Mouse (Mus musculus): ENCODE data around the gene Egln3. TPM values are rescaled to one million over a fixed set of nuclear protein-coding genes. Genes with fewer than 3 reads are reported as not detected.
A peak's percentile ranks its signal among the peaks of the same experiment; 100 is the strongest.

The Egln3 gene
- polyA plus RNA-seq, 1 experiment from 2014 or later = 48.1 TPM

DNA sequence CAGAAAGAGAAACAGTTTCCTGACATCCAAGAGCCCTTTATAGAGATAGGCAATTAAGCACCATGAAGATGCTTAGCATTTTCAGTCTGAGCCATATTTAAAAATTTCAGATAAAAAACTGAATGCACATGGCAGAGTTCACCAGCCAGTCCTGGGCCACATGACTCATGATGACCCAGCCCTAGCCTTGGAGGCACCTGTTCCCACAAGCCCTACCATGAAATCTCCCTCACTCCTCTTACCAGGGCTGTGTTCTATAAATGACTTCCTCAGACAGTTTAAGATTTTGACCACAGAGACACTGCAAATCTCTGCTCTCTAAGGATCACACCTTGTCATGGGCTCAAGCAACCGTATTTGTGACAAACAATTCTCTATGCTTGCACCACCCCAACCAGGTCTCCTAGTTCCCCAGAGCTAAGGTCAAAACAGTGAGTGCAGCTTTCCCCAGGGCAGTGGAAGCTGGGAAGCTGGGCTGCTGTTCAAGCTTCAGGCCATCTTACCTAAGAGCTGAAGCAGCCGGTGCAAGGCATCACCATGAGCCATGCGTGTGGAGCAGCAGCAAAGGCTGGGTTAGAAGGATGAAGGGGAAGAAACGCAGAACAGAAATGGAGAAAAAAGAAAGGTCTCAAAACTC is 5.3 kb downstream of the Egln3 start:
- Histone ChIP-seq H3K9me3 (ENCODE audit: control insufficient read depth, low read length) (no peaks in the 10 kb centered on the region), H3K4me3 (ENCODE audit: low read depth, low read length) (no peak overlapping the region), H3K4me1 (replicated peaks; ENCODE audit: control insufficient read depth, insufficient read depth, low read length) (peaks cover 36% of the 10 kb centered on the region), H3K4me2 (ENCODE audit: low read length) (peak overlapping the region; percentile 39), H3K9ac (ENCODE audit: low read length) (no peak overlapping the region), H3K36me3 (ENCODE audit: control insufficient read depth, insufficient read depth, low read length) (no peaks in the 10 kb centered on the region), H3K27ac (ENCODE audit: low read depth) (no peak overlapping the region), H3K27me3 (replicated peaks; ENCODE audit: control insufficient read depth, insufficient read depth, low read length) (no peaks in the 10 kb centered on the region)
- WGBS = 78% methylated on average over 4 of the region's 4 CpGs
- no peak for DNase-seq (ENCODE audit: low spot score)
- no peak for ATAC-seq (replicated peaks; ENCODE audit: low FRiP score, low TSS enrichment, low read depth)

DNA sequence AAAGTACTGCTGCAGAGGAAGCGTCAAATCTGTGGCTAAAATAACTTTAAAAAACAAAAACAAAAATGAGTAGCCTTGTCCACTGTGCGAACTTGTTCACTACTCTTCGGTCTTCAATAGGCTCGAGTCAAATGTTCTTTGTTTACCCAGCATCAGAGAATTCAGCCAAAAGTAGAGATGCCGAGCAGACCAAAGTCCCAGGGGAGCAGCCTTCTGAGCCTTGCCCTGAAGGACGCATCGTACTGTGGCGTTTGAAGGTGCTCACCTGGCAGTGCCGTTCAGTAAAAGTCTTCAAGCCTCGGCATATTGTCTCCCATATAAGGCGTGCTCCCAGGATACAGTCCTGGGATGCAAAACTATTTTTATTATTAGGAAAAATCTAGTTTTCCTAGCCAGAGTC is 5.8 kb downstream of the Egln3 start:
- 0 out of 2 replicates have a peak, but pooled peaks have one; percentile 12 for ATAC-seq (replicated peaks; ENCODE audit: low FRiP score, low TSS enrichment, low read depth)
- Histone ChIP-seq H3K4me1 (replicated peaks; ENCODE audit: control insufficient read depth, insufficient read depth, low read length) (peaks cover 42% of the 10 kb centered on the region), H3K9me3 (ENCODE audit: control insufficient read depth, low read length) (no peaks in the 10 kb centered on the region), H3K9ac (ENCODE audit: low read length) (no peak overlapping the region), H3K4me2 (ENCODE audit: low read length) (peak overlapping the region; percentile 39), H3K36me3 (ENCODE audit: control insufficient read depth, insufficient read depth, low read length) (no peaks in the 10 kb centered on the region), H3K4me3 (ENCODE audit: low read depth, low read length) (peak overlapping the region; percentile 6; the same call in 1 of the 2 replicates), H3K27me3 (replicated peaks; ENCODE audit: control insufficient read depth, insufficient read depth, low read length) (no peaks in the 10 kb centered on the region), H3K27ac (ENCODE audit: low read depth) (no peak overlapping the region)
- no peak for DNase-seq (ENCODE audit: low spot score)
- 43% methylated on average over 11 of the region's 11 CpGs for WGBS

DNA sequence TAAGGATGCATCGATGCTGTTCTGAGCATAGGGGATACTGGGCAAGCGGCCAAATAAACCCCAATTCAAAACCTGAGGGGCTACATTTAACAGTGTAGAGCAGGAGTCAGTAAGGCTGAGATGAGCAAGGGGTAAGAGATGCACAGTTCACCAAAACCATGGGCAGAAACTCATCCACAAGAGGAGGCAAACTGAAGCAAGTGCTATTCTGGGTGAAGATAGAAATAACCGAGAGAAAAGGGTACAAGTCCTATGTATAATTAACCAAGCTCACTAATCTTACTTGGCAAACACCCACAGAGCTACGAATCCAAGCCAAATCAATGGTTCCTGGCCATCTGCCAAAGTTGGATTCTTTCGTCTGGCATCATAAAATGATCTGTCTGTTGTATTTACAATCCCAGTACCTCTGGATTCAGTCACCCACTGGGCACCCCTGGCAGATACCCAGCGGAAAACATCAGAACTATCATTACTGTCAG is 6.3 kb downstream of the Egln3 start:
- no peak overlapping the region for H3K27ac ChIP-seq (ENCODE audit: low read depth)

DNA sequence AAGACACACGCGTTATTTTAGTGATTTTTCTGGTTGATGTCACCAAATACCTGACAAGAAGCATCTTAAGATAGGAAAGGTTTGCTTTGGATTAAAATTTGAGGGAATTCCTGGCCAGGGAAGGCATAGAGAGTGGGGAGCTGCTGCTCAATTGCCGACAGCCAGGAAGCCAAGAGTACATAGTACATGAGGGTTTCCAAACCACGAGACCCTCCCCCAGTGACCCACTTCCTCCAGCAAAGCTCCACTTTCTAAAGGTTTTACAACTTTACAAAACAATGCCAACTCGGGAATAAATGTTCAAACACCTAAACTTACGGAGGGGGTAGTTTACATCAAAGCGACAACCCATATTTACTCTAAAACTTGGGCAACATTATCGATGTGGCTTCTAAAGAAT is 6.8 kb downstream of the Egln3 start:
- Histone ChIP-seq H3K36me3 (ENCODE audit: control insufficient read depth, insufficient read depth, low read length) (no peaks in the 10 kb centered on the region), H3K9ac (ENCODE audit: low read length) (no peak overlapping the region), H3K4me1 (replicated peaks; ENCODE audit: control insufficient read depth, insufficient read depth, low read length) (peaks cover 50% of the 10 kb centered on the region), H3K4me2 (ENCODE audit: low read length) (peak overlapping the region; percentile 0; the same call in 1 of the 2 replicates), H3K4me3 (ENCODE audit: low read depth, low read length) (no peak overlapping the region), H3K27me3 (replicated peaks; ENCODE audit: control insufficient read depth, insufficient read depth, low read length) (no peaks in the 10 kb centered on the region), H3K9me3 (ENCODE audit: control insufficient read depth, low read length) (no peaks in the 10 kb centered on the region), H3K27ac (ENCODE audit: low read depth) (no peak overlapping the region)
- 77% methylated on average over 8 of the region's 8 CpGs for WGBS
- ATAC-seq (replicated peaks; ENCODE audit: low FRiP score, low TSS enrichment, low read depth) (no peak), DNase-seq (ENCODE audit: low spot score) (no peak)

More for the DNA sequence above, 6.3 kb downstream of the Egln3 start:
- Histone ChIP-seq H3K4me2 (ENCODE audit: low read length) (peak overlapping the region; percentile 39), H3K4me3 (ENCODE audit: low read depth, low read length) (peak overlapping the region; percentile 6; the same call in 1 of the 2 replicates), H3K36me3 (ENCODE audit: control insufficient read depth, insufficient read depth, low read length) (no peaks in the 10 kb centered on the region), H3K4me1 (replicated peaks; ENCODE audit: control insufficient read depth, insufficient read depth, low read length) (peaks cover 47% of the 10 kb centered on the region), H3K27me3 (replicated peaks; ENCODE audit: control insufficient read depth, insufficient read depth, low read length) (no peaks in the 10 kb centered on the region), H3K9ac (ENCODE audit: low read length) (no peak overlapping the region), H3K9me3 (ENCODE audit: control insufficient read depth, low read length) (no peaks in the 10 kb centered on the region)
- ATAC-seq (replicated peaks; ENCODE audit: low FRiP score, low TSS enrichment, low read depth) (no peak), DNase-seq (ENCODE audit: low spot score) (no peak)
- WGBS = 36% methylated on average over 6 of the region's 6 CpGs

DNA sequence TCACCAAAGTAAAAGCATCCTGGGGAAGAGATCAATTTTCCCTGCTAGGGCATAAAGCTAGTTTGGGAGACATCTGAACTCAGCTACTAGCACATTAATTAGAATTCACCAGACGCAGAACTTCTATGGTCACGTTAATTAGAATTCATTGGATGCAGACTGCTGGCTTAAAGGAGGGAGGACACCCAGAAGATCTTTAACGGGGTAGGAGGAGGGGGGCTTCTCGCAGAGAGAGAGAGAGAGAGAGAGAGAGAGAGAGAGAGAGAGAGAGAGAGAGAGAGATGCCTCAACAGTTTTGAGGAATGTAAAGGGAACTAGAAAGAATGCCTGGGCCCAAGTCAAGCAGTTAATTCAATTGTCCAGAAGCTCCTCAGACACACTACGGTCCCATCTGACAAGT is 9.5 kb downstream of the Egln3 start:
- Histone ChIP-seq H3K4me2 (ENCODE audit: low read length) (no peak overlapping the region), H3K9ac (ENCODE audit: low read length) (no peak overlapping the region), H3K27me3 (replicated peaks; ENCODE audit: control insufficient read depth, insufficient read depth, low read length) (no peaks in the 10 kb centered on the region), H3K4me3 (ENCODE audit: low read depth, low read length) (no peak overlapping the region), H3K36me3 (ENCODE audit: control insufficient read depth, insufficient read depth, low read length) (no peaks in the 10 kb centered on the region), H3K9me3 (ENCODE audit: control insufficient read depth, low read length) (no peaks in the 10 kb centered on the region), H3K27ac (ENCODE audit: low read depth) (no peak overlapping the region), H3K4me1 (replicated peaks; ENCODE audit: control insufficient read depth, insufficient read depth, low read length) (peaks cover 55% of the 10 kb centered on the region)
- DNase-seq (ENCODE audit: low spot score) = no peak
- WGBS = 52% methylated on average over 5 of the region's 5 CpGs
- no peak for ATAC-seq (replicated peaks; ENCODE audit: low FRiP score, low TSS enrichment, low read depth)

DNA sequence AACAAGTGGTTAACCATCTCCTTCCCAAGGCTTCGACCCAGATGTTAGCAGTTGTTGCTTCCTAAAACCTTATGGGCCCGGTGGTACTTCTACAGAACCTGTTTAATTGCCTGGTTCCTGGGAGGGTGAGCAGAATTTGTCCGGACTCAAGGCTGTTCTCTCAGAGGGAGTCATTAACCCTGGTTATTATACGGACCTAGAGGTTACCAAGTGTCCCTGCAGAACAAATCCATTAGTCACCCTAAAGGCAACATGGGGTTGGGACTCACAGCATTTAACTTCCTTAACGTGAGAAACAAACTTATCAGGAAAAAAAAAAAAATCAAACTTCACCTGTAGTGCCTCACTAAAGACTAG is 11.4 kb downstream of the Egln3 start:
- peak; percentile 44 for ATAC-seq (replicated peaks; ENCODE audit: low FRiP score, low TSS enrichment, low read depth)
- 3% methylated on average over 5 of the region's 5 CpGs for WGBS
- H3K9ac ChIP-seq (ENCODE audit: low read length) = peak overlapping the region; percentile 29

DNA sequence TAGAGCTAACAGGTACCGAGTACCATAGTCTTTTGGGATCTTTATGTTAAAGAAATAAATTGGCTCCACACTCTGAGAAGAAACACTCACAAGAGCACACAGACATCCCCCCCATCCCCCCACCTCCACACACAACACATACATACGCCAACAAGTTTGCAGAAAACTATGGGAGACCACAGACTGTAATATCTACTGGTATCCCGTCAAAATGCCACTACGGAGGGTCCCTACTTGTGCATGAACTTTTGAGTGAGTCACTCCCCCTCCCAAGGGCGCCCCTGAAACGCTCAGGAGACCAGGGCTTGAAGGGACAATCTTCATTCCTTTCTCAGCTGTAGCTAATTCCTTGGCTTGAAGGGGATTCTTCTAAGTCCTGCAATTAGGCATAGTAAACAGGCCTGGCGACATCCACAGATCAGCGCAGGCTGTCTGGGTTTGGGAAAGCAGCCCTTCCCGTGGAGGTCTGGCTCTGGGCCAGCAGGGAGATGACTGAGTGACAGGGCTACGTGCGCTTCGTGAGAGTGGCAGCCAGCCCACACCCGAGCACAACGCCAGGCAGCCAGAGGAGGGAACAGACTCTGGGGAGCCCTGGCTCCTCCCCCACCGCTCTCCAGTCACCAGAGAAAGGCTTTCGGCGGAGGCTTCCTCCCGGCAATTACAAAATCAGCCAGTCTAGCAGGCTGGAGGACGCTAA is 11.9 kb downstream of the Egln3 start:
- Histone ChIP-seq H3K4me1 (replicated peaks; ENCODE audit: control insufficient read depth, insufficient read depth, low read length) (peaks cover 46% of the 10 kb centered on the region), H3K4me2 (ENCODE audit: low read length) (peak overlapping the region; percentile 45), H3K4me3 (ENCODE audit: low read depth, low read length) (peak overlapping the region; percentile 20), H3K36me3 (ENCODE audit: control insufficient read depth, insufficient read depth, low read length) (no peaks in the 10 kb centered on the region), H3K27me3 (replicated peaks; ENCODE audit: control insufficient read depth, insufficient read depth, low read length) (no peaks in the 10 kb centered on the region), H3K27ac (ENCODE audit: low read depth) (peak overlapping the region; percentile 81), H3K9ac (ENCODE audit: low read length) (peak overlapping the region; percentile 29), H3K9me3 (ENCODE audit: control insufficient read depth, low read length) (no peaks in the 10 kb centered on the region)
- DNase-seq (ENCODE audit: low spot score) (peak; percentile 97), ATAC-seq (replicated peaks; ENCODE audit: low FRiP score, low TSS enrichment, low read depth) (peak; percentile 97)
- 3% methylated on average over 19 of the region's 19 CpGs for WGBS

More for the DNA sequence above, 11.4 kb downstream of the Egln3 start:
- Histone ChIP-seq H3K4me3 (ENCODE audit: low read depth, low read length) (peak overlapping the region; percentile 20; the same call in 1 of the 2 replicates), H3K36me3 (ENCODE audit: control insufficient read depth, insufficient read depth, low read length) (no peaks in the 10 kb centered on the region), H3K27me3 (replicated peaks; ENCODE audit: control insufficient read depth, insufficient read depth, low read length) (no peaks in the 10 kb centered on the region), H3K4me1 (replicated peaks; ENCODE audit: control insufficient read depth, insufficient read depth, low read length) (peaks cover 49% of the 10 kb centered on the region), H3K4me2 (ENCODE audit: low read length) (peak overlapping the region; percentile 45), H3K27ac (ENCODE audit: low read depth) (peak overlapping the region; percentile 81), H3K9me3 (ENCODE audit: control insufficient read depth, low read length) (no peaks in the 10 kb centered on the region)
- no peak for DNase-seq (ENCODE audit: low spot score)

DNA sequence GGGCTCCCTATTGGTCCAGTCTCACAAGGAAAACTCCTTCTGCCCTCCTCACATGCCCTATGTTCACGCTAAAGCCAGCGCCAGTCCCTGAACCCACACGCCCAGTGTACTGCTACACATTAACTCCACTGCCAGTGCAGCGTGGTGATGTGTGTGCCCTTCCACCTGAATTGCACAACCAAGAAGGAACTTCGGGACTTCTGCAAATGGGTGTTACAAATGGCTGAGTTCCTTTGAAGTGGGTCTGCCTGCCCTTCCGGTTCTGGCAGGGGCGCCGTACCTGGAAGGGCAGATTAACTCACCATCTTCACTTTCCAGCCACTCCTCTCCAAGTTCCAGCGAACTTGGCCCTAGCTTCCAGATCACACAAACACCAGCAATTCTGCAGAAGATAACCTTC is 12.5 kb downstream of the Egln3 start:
- Histone ChIP-seq H3K4me3 (ENCODE audit: low read depth, low read length) (0 out of 2 replicates have a peak overlapping the region, but pooled peaks have one; percentile 20), H3K27ac (ENCODE audit: low read depth) (peak overlapping the region; percentile 81), H3K4me1 (replicated peaks; ENCODE audit: control insufficient read depth, insufficient read depth, low read length) (peaks cover 44% of the 10 kb centered on the region), H3K27me3 (replicated peaks; ENCODE audit: control insufficient read depth, insufficient read depth, low read length) (no peaks in the 10 kb centered on the region), H3K4me2 (ENCODE audit: low read length) (peak overlapping the region; percentile 45), H3K9ac (ENCODE audit: low read length) (no peak overlapping the region), H3K36me3 (ENCODE audit: control insufficient read depth, insufficient read depth, low read length) (no peaks in the 10 kb centered on the region), H3K9me3 (ENCODE audit: control insufficient read depth, low read length) (no peaks in the 10 kb centered on the region)
- peak; percentile 30; the same call in 1 of the 2 replicates for ATAC-seq (replicated peaks; ENCODE audit: low FRiP score, low TSS enrichment, low read depth)
- no peak for DNase-seq (ENCODE audit: low spot score)
- 44% methylated on average over 9 of the region's 9 CpGs for whole genome bisulfite sequencing

Data from intestine, embryonic 14.5 days (tissue).